Mouse (Mus musculus): ENCODE results near the gene Dact3.

Dact3 gene

DNA sequence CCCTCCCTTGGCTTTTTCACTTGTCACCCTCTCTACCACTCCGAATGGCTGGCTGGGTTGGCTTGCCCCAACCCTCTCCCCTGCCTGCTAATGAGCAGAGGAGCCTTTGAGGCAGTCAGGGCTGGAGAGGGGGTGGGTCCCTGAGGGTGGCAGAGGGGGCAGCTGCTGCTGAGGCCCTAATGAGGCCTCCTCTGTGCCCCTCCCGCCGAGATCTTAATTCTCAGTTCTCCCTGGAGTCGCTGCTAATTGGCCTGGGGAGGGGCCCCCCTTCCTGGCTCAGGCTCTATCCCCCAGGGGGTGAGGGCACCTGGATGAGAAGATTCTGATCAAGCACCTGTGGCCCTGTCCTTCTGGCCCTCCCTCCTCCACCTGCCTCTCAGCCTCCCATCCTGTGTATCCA, 19.2 kb downstream of the Dact3 start:
- no peak for DNase-seq

DNA sequence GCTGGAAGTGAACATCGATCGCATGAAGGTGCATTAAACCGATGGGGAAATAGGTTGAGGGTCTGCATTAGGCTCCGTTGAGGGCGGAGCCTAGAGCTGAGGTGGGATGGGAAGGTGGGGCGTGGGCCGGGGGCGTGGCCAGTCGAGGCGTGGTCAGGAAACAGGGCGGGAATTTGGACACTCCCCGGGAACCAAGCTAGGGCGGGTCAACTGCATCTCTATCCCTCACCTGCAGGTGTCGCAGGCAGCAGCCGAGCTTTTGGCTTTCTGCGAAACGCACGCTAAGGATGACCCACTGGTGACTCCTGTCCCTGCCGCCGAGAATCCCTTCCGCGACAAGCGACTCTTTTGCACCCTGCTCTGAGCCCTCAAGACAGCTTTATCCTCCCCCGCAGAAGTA, 19.9 kb downstream of the Dact3 start:
- DNase-seq = peak; percentile 90

DNA sequence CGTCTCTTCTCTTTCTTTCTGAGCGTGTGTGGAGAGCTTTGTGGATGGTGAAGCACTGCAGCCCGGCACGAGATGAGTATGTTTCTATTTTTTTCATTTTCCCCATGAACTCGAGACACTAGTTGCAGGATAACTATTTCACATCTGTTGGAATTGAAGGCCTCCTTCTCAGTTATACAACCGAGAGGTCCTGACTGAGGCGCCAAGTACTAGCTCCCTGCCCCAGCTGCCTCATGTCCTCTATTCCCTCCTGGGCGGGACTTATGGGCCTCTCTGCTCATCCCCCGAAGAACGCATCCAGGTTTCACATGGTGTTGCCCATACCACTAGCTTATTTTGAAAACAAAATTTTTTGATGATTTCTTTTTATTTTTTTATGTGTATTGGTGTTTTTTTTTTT, 20.4 kb downstream of the Dact3 start:
- DNase-seq = no peak

DNA sequence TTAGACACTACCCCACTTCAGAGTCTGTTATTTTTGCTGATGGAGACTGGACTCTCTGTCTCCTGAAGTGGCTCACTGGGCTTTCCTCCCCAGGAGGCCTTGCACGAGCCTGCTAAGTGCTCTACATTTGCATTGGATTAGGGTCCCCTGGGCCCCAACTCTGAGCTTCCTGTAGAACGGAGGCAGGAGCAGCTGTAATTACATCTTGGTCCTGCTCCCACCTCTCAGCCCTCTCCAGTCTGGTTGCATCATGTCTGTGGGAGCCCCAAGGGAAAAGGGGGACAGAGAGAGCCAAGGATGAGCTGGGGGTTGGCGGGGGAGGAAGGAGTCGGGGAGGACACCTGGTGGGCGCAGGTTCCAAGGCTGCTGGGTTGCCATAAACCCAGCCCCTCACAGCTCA, 25.4 kb downstream of the Dact3 start:
- no peak for DNase-seq

DNA sequence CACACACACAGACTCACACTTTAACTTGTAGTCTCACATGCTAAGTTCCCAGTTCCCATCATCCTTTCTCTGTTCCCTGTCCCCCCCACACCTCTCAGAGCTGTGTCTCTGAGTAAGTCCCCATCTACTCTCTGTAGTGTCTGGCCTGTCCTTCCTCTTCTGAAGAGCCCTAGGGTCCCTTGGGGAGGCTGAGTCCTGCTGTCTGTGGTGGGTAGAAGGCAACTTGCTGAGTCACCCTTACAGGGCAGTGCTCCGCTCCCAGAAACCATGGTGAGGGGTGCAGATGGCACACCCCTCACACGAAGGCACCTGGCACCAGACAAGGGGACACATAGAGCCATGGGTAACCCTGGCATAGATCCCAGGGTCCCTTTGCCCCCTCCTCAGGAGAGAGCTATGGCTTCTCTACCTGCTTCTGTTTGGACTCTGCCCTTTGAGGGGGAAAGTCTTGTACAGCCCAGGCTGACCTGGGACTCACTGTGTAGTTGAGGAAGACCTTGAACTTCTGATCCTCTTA, 28.4 kb downstream of the Dact3 start:
- no peak for DNase-seq

DNA sequence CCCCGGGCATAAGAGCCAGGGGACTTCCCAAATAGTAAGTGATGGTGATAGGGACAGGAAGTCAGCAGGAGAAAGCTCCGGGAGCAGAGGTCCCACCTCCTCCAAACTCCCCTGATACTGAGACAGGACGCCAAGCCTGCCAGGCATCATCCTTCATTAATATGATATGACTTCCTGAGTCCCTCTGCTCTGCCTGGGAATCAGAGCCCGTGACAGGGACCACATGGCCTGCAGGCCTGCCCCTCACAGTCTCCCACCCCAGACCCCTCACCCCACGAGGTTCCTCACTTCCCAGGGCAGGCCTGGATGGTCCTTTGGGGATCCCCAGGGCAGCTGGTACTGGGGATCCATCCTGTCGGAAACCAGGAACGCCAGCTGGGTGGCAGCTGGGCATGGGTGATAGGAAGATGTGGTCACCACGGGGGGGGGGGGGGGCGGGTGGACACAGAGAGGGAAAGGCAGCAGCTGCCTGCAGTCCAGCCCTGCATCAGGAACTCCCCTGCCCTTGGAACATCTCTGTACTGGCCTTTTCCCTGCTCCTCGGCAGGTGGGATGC, 29.1 kb downstream of the Dact3 start:
- DNase-seq = no peak

DNA sequence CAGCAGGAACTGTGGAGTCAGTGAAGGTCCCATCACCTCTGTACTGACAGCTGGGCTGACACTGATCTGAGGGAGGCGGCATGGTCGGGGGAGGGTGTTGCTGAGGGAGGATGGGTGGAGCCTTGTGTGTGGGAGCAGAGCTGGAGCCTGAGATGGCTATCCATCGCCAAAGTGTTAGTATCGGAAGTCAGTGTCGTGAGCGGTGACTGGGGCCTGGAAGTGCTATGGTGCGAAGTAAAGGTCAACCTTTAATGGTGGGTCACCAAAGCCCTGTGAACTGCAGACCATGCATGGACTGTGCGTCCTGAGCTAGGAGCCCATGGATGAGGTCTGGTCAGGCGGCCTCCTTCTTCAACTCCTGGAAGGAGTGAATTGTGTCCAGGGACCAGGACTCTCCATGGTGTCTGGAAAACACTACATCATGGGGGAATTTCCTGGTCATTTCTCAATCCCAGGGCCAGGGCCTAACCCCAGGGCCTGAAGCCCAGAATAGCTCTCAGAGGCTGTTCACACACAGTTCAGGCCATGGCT, 30.4 kb downstream of the Dact3 start:
- DNase-seq = peak; percentile 69

DNA sequence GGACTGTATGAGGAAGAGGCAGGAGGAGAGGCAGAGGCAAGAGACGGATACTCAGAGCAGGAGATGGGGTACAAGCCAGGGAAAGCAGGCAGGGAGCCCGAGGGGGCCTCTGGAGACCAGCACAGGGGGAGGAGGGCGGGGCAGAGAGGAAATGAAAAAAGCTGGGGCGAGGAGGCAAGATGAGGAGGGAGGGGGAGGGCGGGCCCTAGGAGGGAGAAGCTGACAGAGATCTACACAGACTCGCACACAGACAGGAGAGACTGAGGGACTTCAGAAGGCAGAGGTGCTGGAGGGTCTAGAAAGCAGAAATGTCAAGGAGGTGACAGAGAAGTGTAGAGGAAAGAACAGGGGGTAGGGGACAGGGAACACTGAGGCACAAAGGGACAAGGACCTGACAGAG, 31.2 kb downstream of the Dact3 start, which contains the start of gene Ptgir:
Gene Ptgir, plus strand, starts transcription at position 210 of the 400 bp plus-strand sequence.
- peak; percentile 71 for DNase-seq

DNA sequence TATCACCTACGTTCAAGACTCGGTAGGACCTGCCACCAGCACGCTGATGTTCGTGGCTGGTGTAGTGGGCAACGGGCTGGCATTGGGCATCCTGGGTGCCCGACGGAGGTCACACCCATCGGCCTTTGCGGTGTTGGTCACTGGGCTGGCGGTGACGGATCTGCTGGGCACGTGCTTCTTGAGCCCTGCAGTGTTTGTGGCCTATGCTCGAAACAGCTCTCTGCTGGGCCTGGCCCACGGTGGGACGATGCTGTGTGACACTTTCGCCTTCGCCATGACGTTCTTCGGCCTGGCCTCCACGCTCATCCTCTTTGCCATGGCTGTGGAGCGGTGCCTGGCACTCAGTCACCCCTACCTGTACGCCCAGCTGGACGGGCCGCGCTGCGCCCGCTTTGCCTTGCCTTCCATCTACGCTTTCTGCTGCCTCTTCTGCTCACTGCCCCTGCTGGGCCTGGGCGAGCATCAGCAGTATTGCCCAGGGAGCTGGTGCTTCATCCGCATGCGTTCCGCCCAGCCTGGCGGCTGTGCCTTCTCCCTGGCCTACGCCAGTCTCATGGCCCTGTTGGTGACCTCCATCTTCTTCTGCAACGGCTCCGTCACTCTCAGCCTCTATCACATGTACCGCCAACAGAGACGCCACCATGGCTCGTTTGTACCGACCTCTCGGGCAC, 31.9 kb downstream of the Dact3 start:
- no peak for DNase-seq

DNA sequence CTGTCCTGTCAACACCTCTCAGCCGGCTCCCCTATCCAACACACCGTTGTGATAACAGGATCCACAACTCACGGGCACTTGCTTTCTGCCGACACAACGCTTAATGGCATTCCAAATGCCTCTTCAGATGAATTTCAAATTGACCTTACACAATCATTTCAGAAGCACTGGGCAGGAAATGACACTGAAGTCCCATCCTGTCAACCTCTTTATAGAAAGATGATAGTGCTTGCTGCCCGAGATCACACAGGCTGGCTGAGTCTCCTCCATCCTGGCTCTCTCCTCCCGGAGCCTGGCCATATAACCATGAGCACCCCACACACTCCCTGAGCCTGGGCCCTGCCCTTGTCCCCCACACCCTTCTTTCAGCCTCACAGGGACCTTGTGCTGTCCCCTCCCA, 32.7 kb downstream of the Dact3 start:
- no peak for DNase-seq

DNA sequence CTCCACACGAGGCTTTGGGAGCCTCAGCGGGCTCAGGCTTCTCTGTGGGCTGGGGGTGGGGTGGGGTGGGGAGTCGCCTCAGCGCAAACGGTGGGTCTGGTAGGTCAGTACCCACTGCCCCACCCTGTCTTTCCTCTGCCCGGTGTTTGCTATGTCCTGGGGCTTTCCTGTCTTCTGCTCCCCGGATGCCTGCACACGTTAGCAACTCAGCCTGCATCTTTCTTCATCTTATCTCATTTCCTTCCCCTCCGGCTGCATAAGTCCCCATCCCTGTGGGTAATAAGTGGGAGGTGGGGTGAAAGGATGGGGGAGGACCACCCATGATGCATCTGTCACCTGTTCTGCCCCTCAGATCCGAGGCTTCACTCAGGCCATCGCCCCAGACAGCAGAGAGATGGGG, 33.2 kb downstream of the Dact3 start:
- DNase-seq = no peak

DNA sequence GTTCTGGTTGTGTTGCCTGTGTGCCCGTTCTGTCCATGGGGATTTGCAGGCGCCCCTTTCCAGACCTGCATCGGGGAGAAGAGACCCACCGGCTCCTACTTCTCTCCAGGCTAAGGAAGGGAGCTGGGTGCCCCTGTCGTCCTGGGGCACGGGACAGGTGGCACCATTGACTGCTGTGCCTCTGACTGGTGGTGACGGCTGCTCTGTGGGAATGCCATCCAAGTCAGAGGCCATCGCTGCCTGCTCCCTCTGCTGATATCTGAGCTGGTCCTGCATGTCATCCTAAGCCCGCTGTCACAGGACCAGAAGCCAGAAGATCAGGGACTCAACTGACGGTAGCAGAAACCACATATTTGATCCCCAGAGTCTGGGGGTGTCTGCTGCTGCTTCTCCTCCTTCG, 33.7 kb downstream of the Dact3 start:
- no peak for DNase-seq

DNA sequence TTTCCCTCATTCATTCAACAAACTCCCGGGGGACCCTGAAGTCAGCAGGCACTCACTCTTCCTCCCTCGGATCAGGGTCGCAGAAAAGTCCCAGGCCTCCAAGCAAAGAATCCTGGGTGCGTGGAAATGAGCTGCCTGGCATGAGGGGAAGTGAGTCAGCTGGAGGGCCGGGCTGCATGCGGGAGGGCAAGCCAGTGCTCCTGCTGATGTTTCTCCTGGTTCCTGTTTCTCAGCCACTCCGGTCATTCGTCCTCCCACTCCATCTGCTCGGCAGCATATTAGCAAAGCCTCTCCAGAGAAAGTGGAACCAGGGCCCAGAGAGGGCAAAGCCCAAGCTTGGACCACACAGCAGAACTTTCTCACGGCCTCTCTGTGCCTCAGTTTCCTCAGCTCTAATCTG, 34.8 kb downstream of the Dact3 start:
- DNase-seq = no peak

DNA sequence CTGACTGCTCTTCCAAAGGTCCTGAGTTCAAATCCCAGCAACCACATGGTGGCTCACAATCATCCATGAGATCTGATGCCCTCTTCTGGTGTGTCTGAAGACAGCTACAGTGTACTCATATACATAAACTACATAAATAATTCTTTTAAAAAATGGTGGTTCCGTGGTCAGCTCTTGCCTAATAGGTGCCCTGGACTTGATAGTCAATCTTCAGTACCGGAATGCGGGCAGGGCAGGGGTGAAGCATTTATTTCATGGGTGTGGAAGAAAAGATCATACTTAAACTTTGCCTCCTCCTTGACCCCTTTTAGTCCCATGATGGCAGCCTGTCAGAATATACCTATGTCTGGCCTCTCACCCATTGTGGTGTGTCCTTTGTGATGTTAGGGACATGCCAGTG, 36.8 kb downstream of the Dact3 start:
- no peak for DNase-seq

DNA sequence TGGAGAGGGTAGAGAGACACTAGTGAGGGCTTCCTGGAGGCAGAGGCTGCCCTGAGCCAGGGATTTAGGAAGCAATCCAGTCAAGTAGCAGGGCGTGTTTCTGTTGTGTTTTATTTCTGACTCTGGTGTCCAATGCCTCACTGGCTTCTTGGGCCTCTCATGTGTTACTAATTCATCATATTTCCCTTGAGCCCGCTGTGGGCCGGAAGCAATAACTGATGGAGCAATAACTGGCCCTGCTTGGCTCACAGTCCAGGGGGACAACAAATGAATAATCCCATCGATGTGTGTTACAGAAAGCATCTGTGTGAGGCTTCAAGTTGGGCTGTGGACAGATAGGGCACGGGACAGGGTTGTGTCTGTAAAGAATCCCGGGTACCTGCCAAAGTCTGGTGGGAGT, 37.2 kb downstream of the Dact3 start:
- DNase-seq = no peak

DNA sequence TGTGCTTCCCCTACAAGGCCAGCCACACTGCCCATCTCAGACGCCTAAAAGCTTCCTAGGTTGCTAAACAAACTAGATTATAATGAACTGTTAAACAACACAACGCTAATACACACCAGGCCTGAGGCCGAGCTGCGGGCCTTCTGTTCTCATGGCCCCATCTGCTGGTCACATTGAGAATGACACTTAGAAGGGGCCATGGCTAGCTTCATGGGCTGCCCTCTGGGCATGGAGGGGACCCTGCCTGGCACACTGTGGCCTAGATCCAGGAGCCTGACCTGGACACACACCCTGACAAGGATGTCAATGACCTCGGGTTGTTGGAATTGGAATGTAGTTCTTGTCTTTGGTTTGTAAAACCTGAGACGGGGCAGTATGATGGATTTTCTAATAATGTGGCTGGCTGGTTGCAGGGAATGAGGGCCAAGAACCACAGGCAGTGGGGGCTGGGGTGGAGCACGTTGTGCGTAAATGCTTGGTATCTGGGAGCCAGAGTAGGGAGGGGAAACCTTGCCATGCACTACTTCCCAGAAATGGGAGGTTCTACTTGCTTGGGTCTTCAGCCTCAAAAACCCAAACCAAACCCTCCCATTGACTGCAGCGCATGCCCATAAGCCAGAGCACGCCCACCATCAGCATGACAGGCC, 38.8 kb downstream of the Dact3 start:
- peak; percentile 86 for DNase-seq

DNA sequence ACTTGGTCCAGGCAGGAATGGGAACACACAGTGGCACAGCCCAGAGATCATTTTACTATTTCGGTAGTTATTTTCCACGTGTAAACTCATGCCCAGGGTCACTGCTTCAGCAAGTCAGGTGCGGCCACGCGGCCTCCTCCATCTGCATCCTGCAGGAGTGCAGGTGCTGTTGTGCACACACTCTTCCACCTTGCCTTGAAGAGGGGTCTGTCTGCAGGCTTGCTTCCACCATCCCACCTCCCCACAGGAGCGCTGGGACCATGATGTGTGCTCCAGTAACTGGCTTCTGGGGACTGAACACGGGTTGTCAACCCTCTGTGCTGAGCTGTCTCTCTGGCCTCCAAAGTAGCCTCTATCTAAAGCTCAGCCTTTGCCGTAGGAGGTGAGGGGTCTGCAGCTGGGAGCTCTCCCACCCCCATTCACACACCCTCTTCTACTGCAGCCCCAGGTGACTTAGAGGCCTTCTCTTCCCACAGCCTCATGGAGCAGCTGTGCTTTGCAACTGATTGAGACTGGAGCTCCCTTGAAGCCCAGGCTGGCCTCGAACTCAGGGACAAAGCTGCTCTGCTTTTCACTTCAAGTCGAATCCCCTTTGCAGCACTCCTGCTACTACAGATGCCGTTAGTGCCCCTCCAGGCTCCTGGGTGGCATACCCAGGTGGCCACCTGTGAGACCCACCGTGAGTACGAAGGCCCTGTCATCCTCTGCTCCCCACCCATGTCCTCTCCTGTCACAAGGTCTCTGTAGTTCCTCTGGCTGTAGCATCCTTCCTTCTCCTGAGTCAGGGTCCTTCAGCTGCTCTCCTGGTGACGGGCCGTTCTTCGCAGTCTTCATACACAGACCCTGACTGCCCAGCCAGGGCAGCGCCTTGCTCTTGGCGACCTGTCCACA, 39.6 kb downstream of the Dact3 start:
- DNase-seq = no peak

DNA sequence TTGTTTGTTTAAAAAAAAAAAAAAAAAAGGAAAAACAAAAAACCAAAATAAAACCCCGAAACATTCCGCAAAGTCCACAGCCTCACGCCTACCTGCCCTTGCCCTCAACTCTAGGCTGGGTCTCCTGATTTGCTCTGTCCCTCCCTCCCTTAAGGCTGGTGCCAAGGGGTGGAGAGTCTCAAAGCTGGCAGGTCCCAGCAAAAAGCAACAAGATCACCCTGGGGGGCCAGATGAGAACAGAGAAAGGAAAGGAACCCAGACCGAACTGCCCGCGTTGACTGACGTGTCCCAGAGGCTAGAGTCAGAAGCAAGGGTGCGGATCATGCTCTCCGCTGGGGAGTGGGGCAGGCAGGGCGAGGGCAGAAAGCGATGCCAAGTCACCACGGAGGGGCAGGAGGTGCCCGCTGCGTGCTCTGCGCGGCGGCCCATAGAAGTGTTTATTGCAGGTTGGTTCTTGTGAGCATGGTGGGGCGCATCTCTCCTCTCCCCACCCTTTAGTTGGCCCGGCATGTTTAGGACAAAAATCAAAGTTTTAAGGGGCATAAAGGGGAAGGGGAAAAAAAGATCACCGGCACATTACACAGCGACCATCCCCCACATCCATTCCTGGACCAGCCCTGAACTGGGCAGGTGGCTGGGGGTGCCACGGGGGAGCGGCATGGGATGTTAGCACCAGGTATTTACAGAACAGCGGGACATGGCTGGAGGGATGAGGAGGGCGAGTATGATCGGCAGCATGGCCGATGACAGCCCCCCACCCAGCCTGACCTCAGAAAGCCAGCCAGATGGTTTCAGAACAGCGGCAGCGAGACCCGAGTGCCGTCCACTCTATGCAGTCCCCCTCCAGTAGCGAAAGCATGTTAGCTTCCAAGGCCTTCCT, 40.6 kb downstream of the Dact3 start:
- DNase-seq = no peak

DNA sequence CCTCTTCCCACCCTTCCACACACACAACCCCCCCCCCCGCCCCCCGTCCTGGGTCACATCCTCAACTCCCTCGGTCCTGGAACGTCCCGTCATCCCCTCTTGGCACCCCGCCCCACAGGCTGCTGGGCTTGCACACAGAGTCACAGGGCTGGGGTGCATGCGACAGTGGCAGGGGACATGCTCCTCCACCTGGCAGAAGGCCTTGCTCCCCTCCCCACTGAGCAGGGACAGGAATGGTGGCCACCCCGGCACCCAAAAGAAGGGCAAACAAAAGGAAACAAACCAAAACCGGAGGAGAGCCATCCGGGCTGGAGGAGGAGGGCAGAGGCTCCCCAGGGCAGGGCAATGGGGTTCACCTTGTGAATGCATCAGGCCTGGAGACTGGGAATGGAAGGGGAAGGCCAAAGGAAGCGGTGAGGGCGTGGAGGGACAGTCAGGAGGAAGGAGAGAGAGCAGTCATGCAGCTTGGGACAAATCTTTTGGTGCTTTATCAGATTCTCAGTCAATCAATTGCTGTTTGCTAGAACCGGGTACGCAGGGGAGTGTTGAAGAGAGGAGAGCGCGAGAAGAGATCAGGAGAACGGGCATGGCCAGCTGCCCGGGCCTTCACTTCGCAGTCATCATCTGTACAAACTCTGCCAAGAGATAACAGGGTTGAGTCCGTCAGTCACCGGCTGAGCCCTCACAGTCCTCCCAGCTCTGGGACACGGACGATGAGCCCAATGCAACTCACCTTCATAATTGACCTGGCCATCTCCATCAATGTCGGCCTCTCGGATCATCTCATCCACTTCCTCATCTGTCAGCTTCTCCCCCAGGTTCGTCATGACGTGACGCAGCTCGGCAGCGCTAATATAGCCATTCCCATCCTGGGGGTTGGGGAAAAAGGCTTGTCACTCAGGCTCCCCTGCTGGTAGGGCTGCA, 41.5 kb downstream of the Dact3 start:
- DNase-seq = peak; percentile 63

DNA sequence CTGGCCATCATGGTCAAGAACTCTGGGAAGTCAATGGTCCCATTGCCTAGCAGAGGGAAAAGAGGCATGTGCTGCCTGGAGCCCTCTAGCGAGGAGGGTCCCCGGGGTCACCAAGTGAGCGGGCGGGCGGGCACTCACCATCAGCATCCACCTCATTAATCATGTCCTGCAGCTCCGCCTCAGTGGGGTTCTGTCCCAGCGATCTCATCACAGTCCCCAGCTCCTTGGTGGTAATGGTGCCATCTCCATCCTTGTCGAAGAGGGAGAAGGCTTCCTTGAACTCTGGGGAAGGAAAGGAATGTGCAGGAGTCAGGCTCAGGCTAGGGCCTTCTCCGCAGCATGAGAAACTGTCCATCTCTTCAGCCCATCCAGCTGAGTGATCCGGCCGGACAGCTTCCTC, 42.3 kb downstream of the Dact3 start:
- DNase-seq = no peak

DNA sequence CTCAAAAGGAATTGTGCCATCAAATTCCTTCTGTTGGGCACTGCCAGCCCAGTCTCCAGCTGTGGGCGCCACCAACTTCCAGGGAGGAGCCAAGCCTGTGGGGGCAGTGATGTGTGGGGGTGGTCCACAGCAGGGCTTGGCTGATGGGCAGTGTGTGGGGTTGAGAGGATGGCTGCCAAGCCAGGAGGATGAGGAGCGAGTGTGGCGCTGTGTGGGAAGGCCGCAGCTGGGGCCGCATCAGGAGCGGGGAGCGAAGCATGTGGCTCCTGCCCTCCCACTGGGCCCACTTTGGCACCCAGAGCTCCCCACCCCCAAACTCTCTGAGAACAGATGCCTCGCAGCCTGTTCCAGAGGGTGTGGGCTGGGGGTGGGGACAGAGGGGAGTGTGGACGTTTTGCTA, 42.9 kb downstream of the Dact3 start:
- no peak for DNase-seq

Measured in lung, postnatal 10 days (tissue).